Mouse (Mus musculus): ENCODE measurements around the gene Polr2b.

Polr2b gene

DNA sequence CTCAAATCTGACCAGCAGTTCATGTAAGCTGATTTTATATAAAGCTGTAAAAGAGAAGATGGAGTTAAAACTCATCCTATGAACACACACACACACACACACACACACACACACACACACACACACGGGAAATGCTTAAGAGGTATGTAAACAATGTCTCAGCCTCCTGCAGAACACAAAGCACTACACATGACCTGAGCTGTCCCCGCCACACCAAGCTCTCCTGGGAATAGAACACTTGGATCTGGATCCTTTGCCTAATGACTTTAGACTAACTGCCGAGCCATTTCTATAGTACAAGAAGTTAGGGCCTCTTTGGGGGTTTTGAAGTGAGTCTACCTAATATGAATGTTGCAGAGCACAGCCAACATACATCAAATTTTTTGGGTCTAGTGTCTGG is 52.2 kb downstream of the Polr2b start:
- DNase-seq (ENCODE audit: low read depth, low spot score) = no peak

DNA sequence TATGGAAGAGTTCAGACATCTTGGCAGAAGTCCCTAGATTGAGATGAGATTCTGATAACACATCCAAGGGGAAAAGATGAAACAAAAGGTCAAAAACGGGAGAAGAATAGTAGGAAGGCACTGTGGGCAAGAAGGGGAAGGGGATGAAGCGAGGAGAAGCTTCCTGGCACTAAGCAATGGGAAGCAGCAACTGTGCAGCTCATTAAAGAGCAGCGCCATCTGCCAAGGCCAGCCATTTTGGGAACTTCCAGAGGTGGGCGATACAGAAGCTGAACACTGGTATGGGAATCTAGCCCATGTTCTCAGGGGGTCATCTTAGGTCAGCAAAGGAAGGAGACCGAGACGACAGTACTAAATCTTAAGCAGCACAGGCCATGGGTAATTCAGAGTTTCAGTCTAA is 53.7 kb downstream of the Polr2b start:
- DNase-seq (ENCODE audit: low read depth, low spot score) = no peak

DNA sequence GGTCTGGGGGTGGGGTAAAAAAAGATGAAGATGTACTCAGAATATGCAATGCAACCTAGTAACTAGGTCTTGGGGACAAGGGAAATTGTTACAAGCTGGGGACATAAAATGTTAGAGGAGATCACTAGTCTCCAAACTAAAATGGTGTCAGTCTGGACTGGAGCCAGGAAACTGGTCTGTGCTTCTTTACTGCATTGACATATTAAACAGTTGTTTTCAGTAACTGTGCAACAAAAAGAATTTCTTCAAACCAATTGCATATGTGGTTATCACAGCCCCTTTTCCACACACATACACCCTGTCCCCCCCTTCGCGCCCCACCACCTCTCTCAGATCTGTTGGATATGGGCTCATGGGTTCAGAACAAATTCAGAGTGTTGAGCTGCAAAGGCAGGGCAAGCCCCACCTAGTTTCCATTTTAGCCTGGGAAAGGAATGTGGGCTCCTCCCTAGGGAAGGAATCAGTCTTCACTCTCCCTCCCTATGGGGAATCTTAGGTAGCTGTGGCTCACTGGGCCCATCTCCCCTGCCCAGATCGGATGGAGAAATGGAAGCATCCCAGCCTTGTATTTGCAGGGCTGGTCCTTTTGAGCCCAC is 54.6 kb downstream of the Polr2b start:
- DNase-seq (ENCODE audit: low read depth, low spot score) = peak; percentile 82

DNA sequence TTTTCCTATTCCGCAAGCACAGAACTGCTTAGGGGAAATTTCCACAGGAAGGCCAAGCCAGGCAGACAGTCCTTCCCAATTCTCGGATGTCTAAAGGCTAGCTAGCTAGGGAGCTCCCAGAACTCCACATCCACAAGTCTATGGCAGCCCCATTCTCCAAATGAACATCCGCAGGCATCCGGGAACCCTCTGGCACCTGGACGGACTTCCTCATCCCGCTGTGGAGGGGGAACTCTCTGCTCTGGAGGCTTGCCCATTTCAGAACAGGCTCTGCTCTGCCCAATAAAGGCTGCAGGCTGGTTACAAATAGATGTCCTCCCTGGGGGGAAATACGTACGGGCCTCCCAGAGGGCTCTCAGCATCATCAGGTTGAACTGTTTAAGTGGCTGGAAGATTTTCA is 56.4 kb downstream of the Polr2b start:
- no peak for DNase-seq (ENCODE audit: low read depth, low spot score)

DNA sequence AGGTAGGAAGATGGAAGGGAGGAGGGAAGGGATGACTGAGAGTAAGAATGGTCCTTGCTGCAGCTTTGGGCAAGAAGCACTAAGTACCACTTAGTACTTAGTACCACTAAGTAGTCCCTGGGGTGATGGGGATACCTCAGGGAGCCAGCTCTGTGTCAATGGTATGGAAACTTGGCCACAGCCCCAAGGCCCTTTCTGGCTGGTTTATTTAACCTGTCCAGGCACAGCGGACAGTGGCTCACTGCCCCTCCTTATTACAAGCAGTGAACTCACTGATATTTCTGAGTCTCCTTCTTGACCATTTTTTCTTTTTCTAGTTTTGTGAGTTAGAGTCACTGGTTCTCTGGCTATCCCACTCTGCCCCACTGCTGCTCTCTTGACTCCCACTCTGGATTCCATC is 57.2 kb downstream of the Polr2b start:
- no peak for DNase-seq (ENCODE audit: low read depth, low spot score)

DNA sequence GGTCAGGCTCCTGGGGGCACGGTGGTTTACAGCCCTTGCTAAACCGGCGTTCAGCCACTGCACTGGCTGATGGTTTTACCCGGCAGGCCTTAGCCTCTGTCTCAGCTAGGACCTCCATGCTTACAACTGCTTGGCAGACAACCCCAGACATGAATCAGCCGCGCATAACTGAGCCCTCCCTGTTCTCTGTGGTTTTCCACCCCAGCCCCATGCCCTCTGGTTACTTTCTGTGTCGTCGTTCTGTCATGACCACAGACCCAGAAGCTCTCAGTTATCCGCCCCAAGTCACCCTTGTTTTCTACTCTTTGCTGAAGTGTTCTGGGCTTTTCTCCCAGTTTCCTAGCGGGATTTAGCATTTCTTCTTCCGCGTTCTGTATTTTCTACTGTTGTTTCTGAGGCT is 57.7 kb downstream of the Polr2b start:
- no peak for DNase-seq (ENCODE audit: low read depth, low spot score)

DNA sequence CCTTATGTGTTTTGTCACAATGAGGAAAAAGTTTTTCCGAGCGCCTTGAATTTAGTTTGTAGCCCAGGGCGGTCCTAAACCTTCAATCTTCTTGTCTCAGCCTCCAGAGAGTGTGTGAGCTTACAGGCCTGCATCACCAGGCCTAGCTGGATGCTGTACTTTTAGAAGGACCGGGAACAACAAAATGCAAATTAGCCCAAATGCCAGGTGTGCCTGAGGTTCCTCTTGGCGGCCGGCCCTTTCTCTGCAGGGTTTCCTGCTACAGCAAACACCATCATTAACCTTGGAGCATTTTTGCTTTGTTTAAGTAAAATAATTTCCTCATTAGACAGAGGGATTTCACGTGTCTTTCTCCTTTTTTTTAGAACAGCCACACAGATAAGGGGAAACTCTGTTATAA is 58.2 kb downstream of the Polr2b start:
- peak; percentile 42 for DNase-seq (ENCODE audit: low read depth, low spot score)

DNA sequence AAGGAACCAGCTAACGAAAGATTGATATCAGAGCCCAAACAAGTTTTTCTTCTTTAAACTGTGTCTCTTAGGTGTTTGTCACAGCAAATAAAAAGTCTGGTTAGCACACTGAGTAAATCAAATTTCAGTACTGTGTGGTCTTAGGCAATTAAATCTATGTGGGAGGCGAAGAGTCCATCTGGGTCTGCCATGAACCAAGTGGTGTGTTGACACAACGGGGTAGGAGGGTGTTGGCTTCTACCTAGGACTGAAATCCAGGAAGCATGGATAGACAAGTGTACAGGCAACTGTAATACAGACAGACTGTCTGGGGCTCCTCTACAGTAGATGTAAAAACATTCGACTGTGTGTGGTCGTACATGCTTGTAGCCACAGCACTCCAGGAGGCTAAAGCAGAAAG is 59.4 kb downstream of the Polr2b start:
- no peak for DNase-seq (ENCODE audit: low read depth, low spot score)

DNA sequence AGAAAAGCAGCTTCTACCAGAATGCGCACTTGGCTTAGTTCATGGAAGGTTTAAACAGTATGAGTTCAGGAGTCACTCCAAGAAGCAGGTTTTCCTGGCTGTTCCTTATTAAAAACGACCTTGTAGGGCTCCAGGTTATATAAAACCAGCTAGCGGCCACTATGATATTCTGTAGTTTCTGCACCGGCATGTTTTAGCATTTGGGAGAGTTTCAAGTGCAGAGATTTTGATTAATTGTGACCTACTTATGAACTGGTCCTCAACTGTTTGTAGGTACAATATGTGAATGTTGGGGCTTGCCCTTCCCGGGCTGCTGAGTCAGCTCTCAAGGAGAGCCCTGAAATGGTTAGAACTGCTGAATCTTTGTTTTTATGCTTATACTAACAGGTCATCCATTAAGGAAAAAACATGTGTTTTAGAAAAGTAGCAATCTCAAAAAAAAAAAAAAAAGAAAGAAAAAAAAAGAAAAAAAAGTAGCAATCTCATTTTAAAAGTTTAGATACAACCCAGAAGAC is 60.5 kb downstream of the Polr2b start:
- DNase-seq (ENCODE audit: low read depth, low spot score) = no peak

DNA sequence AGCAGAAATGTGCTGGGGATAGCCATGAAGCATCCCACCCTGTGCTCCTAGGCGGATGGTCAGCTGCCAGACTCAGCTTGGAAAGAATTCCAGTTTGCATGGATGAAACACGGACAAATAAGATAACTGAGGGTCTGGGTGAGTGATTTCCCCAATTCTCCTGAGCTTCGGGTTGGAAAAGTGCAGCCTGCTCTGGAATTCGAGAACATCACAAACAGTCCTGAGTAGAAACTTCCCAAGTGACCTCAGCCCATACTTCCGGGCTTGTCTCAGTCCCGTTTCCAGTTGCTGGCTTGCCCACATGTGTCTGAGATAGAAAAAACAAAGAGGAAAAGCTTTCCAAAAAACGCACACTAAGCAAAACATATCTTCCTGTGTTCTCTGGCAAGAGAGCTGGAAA is 62.3 kb downstream of the Polr2b start:
- no peak for DNase-seq (ENCODE audit: low read depth, low spot score)

DNA sequence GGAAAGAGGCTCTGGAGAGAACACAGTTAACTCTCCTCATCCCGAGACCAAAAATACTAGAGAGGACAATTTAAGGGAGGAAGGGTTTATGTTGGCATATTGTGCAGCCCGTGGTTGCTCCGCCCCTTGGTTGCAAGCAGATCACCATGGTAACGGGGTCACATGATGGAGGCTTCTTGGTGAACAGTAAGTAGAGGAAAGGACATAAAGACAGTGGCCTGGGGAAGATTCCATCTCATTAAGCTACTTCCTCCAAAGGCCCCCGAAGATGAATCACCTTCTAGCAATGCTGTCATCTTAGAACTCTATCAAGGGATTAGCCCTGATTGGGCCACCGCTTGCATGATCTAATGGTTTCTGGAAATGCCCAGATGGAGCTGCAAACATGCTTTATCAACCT is 62.8 kb downstream of the Polr2b start:
- DNase-seq (ENCODE audit: low read depth, low spot score) = peak; percentile 91

DNA sequence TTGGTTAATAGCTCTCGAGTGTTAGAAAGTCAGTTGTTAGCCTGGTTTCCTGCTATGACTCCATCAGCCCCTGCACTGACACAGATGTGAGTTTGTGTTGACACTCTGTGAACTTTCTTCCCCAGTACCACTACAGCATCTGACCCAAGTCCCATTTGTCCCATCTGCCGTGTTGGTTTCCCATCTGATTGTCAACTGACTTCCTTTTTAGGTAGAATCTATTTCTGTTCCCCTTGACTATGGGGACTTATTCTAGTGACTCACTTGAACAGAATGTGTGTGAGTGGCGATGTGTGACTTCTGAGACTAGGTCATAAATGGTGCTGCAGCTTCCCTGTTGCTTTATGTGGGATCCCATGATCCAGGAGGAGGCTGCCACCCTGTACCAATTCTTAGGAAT is 65.0 kb downstream of the Polr2b start:
- DNase-seq (ENCODE audit: low read depth, low spot score) = no peak

DNA sequence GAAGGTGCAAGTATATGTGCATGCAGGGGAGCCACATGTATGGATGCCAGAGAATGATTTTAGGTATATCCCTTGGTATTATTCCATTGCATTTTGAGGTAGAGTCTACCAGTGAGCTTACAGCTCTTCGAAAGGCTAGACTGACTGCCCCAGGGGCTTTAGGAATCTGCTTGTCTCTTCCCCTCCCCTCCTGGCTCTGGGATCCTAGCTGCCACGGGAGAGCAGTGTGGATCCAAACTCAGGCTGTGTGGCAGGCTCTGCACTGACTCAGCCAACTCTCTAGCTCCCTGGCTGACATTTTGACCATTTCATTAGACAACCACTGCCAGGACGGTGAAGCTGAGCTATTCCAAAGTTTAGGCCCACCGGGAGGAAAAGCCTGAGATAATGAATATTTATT is 65.6 kb downstream of the Polr2b start:
- DNase-seq (ENCODE audit: low read depth, low spot score) = no peak

DNA sequence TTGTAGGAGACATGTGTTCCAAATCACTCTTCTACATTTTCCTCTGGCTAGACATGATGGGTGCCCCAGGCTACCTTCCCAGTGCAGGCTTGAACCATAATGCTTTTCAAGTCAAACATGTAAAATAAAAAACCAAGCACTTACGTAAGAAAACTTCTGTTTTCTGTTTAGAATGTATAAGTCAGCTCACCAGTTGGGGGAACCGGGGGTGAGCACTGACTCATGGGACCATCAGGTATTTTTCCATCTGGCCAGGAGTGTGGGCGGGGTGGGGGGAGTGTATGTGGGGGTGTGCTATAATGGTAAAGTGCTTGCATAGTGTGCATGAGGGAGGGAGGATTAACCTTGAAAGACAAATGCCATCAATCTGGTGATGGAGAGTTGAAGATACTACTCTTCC is 68.1 kb downstream of the Polr2b start:
- DNase-seq (ENCODE audit: low read depth, low spot score) = no peak

DNA sequence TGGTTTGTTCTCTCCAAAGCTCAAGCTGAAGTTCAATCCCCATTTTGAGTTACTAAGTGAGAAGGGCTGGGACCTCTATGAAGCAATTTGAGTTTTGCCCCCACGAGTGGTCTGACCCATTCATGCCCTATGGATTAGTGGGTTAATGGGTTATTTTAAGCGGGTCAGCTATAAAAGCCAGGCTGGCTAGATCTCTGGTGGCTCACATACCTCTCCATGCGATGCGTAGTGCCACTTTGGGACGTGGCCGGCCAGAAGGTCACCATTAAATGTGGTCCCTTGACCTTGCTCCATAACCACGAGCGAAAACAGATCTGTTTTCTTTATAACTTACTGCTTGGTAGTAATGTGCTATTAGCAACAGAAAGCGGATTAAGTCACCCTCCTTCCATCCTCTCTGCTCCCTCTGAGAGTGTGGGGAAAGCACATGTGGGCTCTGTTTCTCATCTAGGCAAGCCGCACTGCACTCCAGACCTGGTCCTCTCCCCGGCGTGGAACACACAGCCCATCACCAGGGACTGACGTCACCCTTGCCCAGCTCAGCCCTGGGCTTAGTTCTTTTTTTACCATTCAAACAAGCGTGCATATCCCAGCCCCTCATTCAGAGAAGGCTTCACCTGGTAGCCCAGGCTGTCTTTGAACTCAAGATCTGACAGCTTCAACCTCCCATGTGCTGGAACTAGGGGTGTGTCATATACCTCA is 69.6 kb downstream of the Polr2b start:
- DNase-seq (ENCODE audit: low read depth, low spot score) = no peak

DNA sequence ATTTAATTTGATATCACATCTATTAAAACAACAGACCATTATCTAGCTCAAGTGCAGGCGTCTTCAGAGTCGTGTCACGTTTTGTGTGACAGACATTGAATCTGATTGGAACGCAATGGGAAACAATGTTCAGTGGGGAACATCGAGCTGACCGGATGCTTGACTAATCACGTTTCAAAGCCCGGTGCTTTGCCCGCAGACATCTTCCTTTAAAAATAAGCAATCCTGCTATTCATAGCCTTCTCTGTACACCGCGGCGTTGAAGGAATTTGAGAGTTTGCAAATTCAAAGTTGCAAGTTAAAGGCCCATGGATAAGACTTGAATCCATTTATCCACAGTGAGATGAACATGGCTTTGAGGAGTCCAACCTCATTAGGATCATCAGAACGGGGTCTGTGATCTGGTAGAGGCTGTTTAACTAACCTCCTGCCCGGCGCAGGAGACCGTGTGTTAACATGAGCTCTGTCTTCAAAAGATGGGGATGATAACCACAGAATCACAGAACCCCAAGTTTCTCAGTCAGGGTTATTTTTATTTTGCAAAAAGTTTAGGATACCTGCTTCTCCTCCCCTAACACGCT is 70.5 kb downstream of the Polr2b start:
- no peak for DNase-seq (ENCODE audit: low read depth, low spot score)

DNA sequence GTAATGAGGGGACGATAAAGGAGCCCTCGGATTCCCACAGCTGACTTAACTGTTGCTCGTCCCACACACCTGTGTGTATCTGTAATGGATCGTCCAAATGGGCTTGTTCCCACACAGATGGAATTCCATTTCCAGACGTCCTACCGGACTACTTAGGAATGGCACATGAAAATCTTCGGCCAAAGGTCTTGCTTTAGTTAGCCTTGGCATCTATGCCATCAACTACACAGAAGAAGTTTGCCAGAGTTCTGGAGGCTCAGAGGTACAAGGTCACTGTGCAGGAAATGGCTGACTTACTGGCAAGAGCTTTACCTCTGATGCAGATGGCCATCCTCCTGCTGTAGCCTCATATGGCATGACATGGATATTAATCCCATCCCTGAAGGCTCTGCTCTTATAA is 71.3 kb downstream of the Polr2b start:
- DNase-seq (ENCODE audit: low read depth, low spot score) = no peak

DNA sequence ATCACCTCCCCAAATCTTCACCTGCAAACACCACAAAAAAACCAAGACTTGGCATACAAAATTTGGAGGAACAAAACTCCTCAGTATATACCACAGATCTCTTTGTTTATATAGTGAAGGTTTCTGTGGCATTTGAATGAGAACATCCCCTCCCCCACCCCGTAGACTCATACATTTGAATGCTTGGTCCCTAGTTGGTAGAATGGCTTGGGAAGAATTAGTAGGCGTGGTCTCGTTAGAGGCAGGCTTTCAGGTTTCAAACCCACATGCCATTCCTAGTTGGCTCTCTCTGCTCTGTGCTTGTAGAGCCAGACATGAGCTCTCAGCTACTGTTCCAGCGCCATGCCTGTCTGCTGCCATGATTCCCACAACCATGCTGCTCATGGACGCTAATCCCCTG is 71.7 kb downstream of the Polr2b start:
- DNase-seq (ENCODE audit: low read depth, low spot score) = peak; percentile 65

DNA sequence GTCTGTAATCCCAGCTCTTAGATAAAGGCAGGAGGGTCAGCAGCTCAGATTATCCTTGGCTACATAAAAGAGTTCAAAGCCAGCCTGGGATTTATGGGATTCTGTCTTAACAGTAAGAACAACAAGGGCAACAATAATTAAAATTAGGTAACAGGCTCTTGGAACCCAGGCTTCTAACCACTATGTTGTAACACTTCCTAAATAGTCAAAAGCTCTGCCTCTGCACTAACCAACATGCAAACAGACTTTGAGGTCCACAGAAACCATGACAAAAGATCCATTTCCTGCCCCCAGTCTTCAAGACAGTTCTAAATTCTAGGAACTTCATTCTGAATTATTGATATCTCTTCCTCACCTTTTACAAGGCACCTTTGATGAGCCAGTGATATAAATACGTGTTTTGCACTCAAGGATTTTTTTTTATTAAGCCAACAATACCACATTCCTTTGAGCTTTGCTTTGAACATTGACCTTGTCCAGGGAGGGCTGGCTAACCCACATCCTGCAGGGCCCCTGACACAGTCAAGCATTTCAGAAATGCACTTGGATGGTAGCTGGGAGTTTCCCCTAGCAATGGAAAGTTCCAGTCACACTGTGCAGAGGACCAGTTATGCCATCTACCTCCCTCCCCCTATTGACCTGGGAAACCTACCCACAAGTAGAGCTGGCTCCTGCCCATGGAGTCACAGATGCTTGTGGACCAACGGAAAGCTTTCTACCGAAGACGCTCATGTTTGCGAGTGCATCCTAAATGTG is 74.0 kb downstream of the Polr2b start:
- no peak for DNase-seq (ENCODE audit: low read depth, low spot score)

DNA sequence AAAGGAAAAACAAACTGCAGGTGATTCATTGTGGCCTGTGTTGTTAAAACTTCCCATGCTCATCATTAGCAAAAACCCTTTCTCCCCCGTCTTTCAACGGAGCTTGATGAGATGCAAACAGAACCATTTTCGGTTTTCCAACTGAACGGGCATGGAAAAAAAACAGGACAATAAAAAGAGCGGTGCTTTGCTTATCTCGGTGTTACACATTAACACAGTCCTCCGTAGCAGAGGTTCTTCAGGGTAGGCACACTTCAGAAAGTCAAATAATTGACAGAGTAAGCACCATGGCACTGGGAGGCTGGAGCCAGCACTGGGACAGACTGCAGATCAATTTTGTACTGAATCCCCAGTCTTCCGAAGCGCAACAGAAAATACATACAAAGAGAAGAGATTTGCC is 74.8 kb downstream of the Polr2b start:
- DNase-seq (ENCODE audit: low read depth, low spot score) = no peak

DNA sequence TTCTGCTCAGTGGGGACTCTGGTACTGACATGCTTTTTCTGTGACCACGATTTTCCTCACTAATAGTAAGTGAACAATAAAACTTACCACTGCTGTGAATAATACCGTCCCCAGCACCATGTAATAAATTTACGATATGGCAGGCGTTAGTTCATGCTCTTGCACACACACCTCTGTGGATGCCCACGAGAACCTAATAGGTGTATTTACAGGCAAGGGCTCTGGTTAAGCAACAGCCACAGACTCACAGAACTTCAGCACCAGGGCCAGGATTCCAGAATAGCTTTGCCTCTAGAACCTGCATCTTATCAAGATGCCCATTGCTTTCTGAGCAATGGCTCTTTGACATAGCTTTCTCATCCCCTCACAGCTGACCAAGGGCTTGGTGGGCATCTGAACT is 75.3 kb downstream of the Polr2b start:
- DNase-seq (ENCODE audit: low read depth, low spot score) = no peak

DNA sequence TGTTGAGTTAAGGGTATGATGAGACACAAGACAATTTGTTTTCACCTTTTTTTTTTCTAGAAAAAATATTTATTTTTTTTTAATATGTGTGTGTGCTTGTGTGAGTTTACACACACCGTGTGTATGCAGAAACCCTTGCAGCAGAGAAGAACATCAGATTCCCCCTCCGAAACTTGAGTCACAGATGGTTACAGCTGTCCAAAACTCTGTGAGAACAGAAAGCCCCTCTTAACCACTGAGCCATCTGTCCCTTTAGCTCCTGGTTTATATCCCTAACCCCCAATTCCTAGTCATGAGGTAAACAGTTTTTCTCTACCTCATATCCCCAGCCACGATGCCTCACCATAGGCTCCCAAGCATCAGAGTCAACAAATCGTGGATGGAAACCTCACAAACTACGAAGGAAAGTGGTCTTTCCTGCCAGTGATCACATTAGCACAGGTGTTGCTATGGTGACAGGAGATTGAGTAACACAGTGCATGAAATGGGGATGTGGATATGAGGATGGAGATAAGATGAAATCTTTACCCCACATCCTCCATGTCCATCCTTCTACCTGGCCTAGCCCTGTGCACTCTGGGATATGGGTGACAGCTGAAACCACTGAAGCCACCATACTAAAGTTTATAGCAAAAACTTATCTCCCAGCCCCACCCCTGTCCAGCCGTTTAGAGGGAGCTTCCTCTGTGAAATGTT is 76.1 kb downstream of the Polr2b start:
- DNase-seq (ENCODE audit: low read depth, low spot score) = no peak

Data from R1 (cell line).